Mouse (Mus musculus) layer of hippocampus, adult 2 months (tissue): ENCODE measurements around the gene Hint2. TPM values are rescaled to one million over a fixed set of nuclear protein-coding genes. Genes with fewer than 3 reads are reported as not detected.

Experiments
- DNase-seq, 2 experiments: peaks; one replicate each; pipeline ENCODE4 v3.0.0; 2022; ENCODE audit warnings: low spot score in 2 of 2
- H3K27ac ChIP-seq: fragments of 200-600 bp; 2 replicates; pipeline ENCODE4 v1.8.1; 2022
- H3K4me3 ChIP-seq: fragments of 200-600 bp; 2 replicates; pipeline ENCODE4 v1.8.1; 2022; ENCODE audit warnings: mild to moderate bottlenecking
- CTCF ChIP-seq: fragments of 200-600 bp; conservative IDR thresholded peaks from 2 replicates; pipeline ENCODE4 v1.8.1; 2022; ENCODE audit warnings: antibody characterized with exemption, mild to moderate bottlenecking, moderate library complexity
- total RNA-seq, 2 experiments: library from RNA; stranded (reverse); gene quantifications; 2 replicates each; pipeline ENCODE4 v1.2.3; 2021

Gene Hint2
- total RNA-seq, 2 experiments from 2014 or later, result 31.4 to 32.9 TPM

- H3K27ac ChIP-seq, result no peak overlapping the region
- DNase-seq, result no peak
- H3K4me3 ChIP-seq, result no peak overlapping the region
- no peak for TF ChIP-seq CTCF
Observed at GRCm38 (mm10) chr4:43675608-43676007, 19.3 kb upstream of the Hint2 start.

DNA sequence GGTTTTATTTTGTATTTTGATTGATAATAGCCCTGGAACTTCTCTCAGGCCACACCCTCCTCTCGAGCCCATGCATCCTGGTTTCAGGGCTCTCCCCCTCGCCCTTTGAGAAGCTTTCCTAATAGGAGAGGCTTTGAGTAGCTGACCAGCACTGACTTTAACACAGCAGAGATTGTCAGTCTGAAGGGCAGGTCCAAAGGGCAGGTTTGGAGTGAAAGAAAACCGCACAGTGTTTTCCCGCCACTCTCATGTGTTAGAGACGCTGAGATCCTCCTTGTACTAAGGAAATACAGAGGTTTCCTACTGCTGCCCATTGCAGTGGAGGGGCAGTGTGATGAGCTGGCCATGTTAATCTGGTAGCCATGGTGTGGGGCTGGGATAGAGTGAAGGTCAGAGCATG lies 18.7 kb upstream of the Hint2 start:
- no peak for TF ChIP-seq CTCF
- Histone ChIP-seq H3K4me3 (no peak overlapping the region), H3K27ac (no peak overlapping the region)
- DNase-seq, result no peak

- Histone ChIP-seq H3K4me3 (no peak overlapping the region), H3K27ac (no peak overlapping the region)
- no peak for DNase-seq
- no peak for TF ChIP-seq CTCF
Observed at GRCm38 (mm10) chr4:43673703-43674102, 17.4 kb upstream of the Hint2 start.

DNA sequence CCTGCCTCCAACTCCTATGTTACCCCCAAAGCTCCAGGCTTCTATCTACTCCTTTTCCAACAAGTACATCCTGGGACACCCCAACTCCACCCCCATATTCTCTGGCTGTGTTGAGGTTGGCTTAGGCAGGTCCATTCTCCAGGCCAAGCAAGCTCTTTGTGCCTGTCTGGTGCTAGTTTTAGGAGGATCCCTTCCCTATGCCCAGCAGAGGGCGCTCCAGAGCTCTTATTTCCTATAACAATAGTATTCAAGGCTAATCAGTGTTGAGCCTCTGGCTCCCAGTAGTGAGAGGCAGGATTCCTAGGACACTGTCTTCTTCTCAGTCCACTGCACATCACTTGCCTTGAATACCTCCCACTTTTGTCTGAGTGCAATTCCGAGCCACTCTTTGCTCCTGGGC lies 15.8 kb upstream of the Hint2 start:
- no peak overlapping the region for H3K4me3 ChIP-seq
- DNase-seq, result peak; percentile 85 to 92
- no peak overlapping the region for H3K27ac ChIP-seq
- peak; percentile 96 for TF ChIP-seq CTCF

DNA sequence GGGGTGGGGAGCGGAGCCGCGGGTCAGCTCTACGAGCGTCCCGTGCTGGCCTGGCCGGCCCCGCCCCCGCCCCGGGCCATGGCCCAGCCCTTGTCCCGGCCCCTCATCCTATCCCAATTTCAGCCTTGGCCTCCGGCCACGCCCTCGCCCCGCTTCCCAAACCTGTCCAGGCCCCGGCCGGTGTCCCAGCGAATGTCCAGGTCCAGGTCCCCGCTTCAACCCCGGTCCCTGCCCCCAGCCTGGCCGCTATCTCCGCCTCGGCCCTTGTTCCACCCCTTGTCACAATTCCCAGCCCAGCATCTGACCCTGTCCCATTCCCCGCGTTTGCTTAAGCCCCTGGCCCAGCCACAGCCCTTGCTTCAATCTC lies 13.1 kb upstream of the Hint2 start:
- DNase-seq, result no peak
- H3K4me3 ChIP-seq, result peak overlapping the region; percentile 80
- no peak for TF ChIP-seq CTCF
- peak overlapping the region; percentile 92 for H3K27ac ChIP-seq

DNA sequence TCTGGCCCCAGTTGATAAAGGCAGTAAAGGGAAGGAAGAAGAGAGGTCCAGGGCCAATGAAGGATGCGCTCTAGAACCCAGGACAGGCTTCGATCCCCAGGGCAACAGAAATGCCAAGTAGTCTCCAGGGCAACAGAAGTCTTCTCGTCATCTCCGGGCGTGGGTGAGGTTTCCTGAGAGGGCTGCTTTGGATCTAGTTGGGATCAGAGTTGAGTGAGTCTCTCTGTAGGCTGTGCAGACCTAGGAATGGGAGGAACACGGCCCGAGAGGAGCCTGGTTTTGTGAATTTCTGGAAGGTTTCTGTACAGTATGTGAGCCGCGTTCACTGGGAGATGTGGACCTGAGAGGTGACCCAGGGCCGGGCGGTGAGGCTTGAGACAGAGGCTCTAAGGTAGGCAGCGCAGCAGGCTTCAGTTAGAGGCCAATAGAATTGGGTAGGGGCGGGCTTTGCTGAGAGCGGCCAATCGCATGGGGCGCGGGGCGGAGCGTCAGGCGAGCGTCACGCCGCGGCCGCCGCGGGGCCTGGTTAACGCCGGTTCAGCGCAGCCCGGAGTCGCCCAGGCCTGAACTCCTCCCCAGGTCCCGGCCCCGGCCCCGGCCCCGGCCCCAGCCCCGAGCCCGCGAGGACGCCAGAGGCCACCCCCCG lies 12.6 kb upstream of the Hint2 start, which contains the start of the genes Tmem8b and Fam221b:
TSS of gene Tmem8b (plus strand) at position 190 of the 646 bp plus-strand sequence.
TSS of gene Fam221b (minus strand) at position 364 of the 646 bp plus-strand sequence.
- Histone ChIP-seq H3K4me3 (peak within 1 kb of the TSS; percentile 80), H3K27ac (peak within 1 kb of the TSS; percentile 92)
- TF ChIP-seq CTCF, result no peak
- DNase-seq, result peak; percentile 88 to 90

- Histone ChIP-seq H3K27ac (no peak overlapping the region), H3K4me3 (no peak overlapping the region)
- peak; percentile 80 for TF ChIP-seq CTCF
- no peak for DNase-seq
Observed at GRCm38 (mm10) chr4:43666412-43666811, 10.1 kb upstream of the Hint2 start.

DNA sequence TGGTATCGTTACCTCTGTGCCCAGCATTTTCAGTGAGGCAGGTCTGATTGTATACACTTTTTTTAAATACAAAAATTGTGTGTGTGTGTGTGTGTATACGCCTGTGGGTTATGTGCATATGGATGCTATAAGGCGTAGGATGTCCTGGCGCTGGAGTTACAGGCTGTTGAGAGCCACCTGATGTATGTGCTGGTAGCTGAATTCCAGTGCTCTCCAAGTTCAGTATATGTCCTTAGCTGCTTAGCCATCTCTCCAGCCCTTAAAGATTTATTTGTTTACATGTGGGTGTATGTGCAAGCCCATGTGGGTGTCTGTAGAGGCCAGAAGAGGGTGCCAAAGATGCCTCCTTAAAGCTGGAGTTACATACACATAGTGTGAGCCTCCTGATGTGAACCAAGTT lies 880 bp upstream of the Hint2 start:
- TF ChIP-seq CTCF, result peak; percentile 38
- peak overlapping the region; percentile 98 for H3K27ac ChIP-seq
- peak overlapping the region; percentile 89 for H3K4me3 ChIP-seq
- no peak for DNase-seq

DNA sequence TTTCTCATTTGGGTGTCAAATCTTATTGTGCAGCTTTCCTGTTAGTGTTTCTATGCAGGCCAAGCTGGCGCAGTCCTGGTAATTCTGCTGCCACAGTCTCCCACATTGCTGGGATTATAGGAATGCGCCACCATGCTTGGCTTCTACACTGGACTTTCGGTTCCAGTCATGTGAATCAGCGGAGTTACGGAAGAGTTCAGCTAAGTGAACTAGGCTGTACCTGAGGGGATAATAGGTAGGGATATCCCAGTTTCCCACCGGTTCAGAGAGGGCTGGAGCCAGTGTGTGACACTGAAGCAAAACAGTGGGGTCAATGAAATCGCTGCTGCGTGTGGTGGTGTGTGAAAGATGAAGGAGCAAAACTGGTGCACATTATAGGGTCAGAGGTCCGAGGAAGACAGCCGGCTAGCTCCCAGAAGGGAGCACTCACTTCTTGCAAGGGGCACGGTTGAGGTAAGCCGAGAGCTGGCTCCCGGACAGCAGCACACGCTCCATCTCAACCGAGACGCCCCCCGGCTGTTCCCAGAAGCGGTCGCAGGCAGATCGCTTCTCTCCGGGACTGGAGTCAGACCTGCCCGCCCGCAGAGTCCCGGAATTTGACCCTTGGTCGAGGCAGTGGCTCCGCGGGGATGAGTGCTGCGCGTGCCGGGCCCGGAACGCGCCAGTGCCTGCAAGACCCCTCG lies 469 bp downstream of the Hint2 start:
- Histone ChIP-seq H3K4me3 (peak overlapping the region; percentile 89), H3K27ac (peak overlapping the region; percentile 98)
- TF ChIP-seq CTCF, result no peak
- no peak for DNase-seq

GRCm38 (mm10) chr4:43653161-43654015 lies 2.9 kb downstream of the Hint2 start, which contains the start of gene Spag8:
Gene Spag8 (minus strand): TSS chr4:43653594.
- Histone ChIP-seq H3K27ac (peak within 1 kb of the TSS; percentile 21; the same call in 1 of the 2 replicates), H3K4me3 (peak within 1 kb of the TSS; percentile 28)
- no peak for TF ChIP-seq CTCF
- no peak for DNase-seq

GRCm38 (mm10) chr4:43652726-43653125 lies 3.5 kb downstream of the Hint2 start:
- TF ChIP-seq CTCF, result no peak
- no peak overlapping the region for H3K4me3 ChIP-seq
- H3K27ac ChIP-seq, result peak overlapping the region; percentile 21; the same call in 1 of the 2 replicates
- no peak for DNase-seq

GRCm38 (mm10) chr4:43649783-43650182 lies 6.5 kb downstream of the Hint2 start:
- TF ChIP-seq CTCF, result peak; percentile 59
- H3K4me3 ChIP-seq, result no peak overlapping the region
- no peak for DNase-seq
- no peak overlapping the region for H3K27ac ChIP-seq

GRCm38 (mm10) chr4:43640491-43640890 lies 15.8 kb downstream of the Hint2 start:
- TF ChIP-seq CTCF, result no peak
- no peak for DNase-seq
- Histone ChIP-seq H3K4me3 (no peak overlapping the region), H3K27ac (no peak overlapping the region)
